Mouse (Mus musculus) limb, embryonic 12.5 days (tissue): ENCODE data around the gene Gm3336. TPM values are rescaled to one million over a fixed set of nuclear protein-coding genes. Genes with fewer than 3 reads are reported as not detected.

Experiments
- ATAC-seq: fragments of 200-750 bp; cut with Nextera tagmentation; 2 replicates; pipeline ENCODE4 v1.8.0; 2017; ENCODE audit warnings: low read depth, moderate TSS enrichment; ENCODE audit not compliant: insufficient number of reproducible peaks, insufficient read depth, low FRiP score, low TSS enrichment
- H3K27ac ChIP-seq: fragments of 300-500 bp; sonication (generic); 2 replicates; pipeline ENCODE4 v1.5.1; 2016; ENCODE audit warnings: mild to moderate bottlenecking, moderate library complexity
- H3K27me3 ChIP-seq: fragments of 300-500 bp; sonication (generic); 2 replicates; pipeline ENCODE4 v1.6.1; 2016; ENCODE audit warnings: mild to moderate bottlenecking, moderate library complexity
- H3K36me3 ChIP-seq: fragments of 300-500 bp; sonication (generic); 2 replicates; pipeline ENCODE4 v1.6.1; 2016; ENCODE audit warnings: mild to moderate bottlenecking, moderate library complexity
- H3K4me1 ChIP-seq: fragments of 300-500 bp; sonication (generic); replicated peaks from 2 replicates; pipeline ENCODE4 v1.6.1; 2016
- H3K4me2 ChIP-seq: fragments of 300-500 bp; sonication (generic); 2 replicates; pipeline ENCODE4 v1.6.1; 2016; ENCODE audit warnings: mild to moderate bottlenecking, moderate library complexity
- H3K4me3 ChIP-seq: fragments of 300-500 bp; sonication (generic); replicated peaks from 2 replicates; pipeline ENCODE4 v1.5.1; 2016; ENCODE audit warnings: mild to moderate bottlenecking
- H3K9ac ChIP-seq: fragments of 300-500 bp; sonication (generic); replicated peaks from 2 replicates; pipeline ENCODE4 v1.6.1; 2016; ENCODE audit warnings: mild to moderate bottlenecking, moderate library complexity
- H3K9me3 ChIP-seq: fragments of 300-500 bp; sonication (generic); 2 replicates; pipeline ENCODE4 v1.6.1; 2016; ENCODE audit warnings: mild to moderate bottlenecking, moderate library complexity
- WGBS: fragments of 180-500 bp; shearing (Covaris S2); methylation state at CpG from one replicate; pipeline ENCODE4 v1.1.7; 2016; 5-methylcytosine and 5-hydroxymethylcytosine counted together
- polyA plus RNA-seq: library from polyadenylated mRNA; unstranded; fragments of >200 nt; fragmentation: Nextera tagmentation; extraction: Ambion mirVana; gene quantifications from 2 replicates; pipeline ENCODE4 v1.2.1, GENCODE M21; 2016

The Gm3336 gene
- polyA plus RNA-seq, 1 experiment from 2014 or later: not detected

- peaks cover 15% of the 10 kb centered on the region for H3K4me1 ChIP-seq
- peak overlapping the region; percentile 45 for H3K4me3 ChIP-seq
- no peaks in the 10 kb centered on the region for H3K9me3 ChIP-seq
- ATAC-seq: no peak
- no peak overlapping the region for H3K27ac ChIP-seq
- H3K36me3 ChIP-seq: peaks cover 34% of the 10 kb centered on the region
- 2% methylated on average over 34 of the region's 34 CpGs for WGBS
- peak overlapping the region; percentile 66 for H3K9ac ChIP-seq
- H3K27me3 ChIP-seq: no peaks in the 10 kb centered on the region
- peak overlapping the region; percentile 89 for H3K4me2 ChIP-seq
Measured at GRCm38 (mm10) chr8:70765838-70766570, 47.7 kb downstream of the Gm3336 start.

GRCm38 (mm10) chr8:70766571-70767440 is 48.5 kb downstream of the Gm3336 start:
- Histone ChIP-seq H3K27ac (no peak overlapping the region), H3K4me3 (peak overlapping the region; percentile 45), H3K4me2 (peak overlapping the region; percentile 89), H3K27me3 (no peaks in the 10 kb centered on the region), H3K9me3 (no peaks in the 10 kb centered on the region), H3K4me1 (peaks cover 15% of the 10 kb centered on the region), H3K36me3 (peaks cover 42% of the 10 kb centered on the region), H3K9ac (peak overlapping the region; percentile 66)
- 7% methylated on average over 21 of the region's 21 CpGs for WGBS
- ATAC-seq: peak; percentile 17; the same call in 1 of the 2 replicates

GRCm38 (mm10) chr8:70767503-70767902 is 49.2 kb downstream of the Gm3336 start:
- Histone ChIP-seq H3K27me3 (no peaks in the 10 kb centered on the region), H3K4me2 (no peak overlapping the region)
- 93% methylated on average over 6 of the region's 6 CpGs for WGBS

GRCm38 (mm10) chr8:70768231-70768776 is 50.0 kb downstream of the Gm3336 start:
- Histone ChIP-seq H3K4me2 (no peak overlapping the region), H3K9ac (no peak overlapping the region), H3K9me3 (no peaks in the 10 kb centered on the region), H3K36me3 (peaks cover 57% of the 10 kb centered on the region), H3K27ac (no peak overlapping the region), H3K4me1 (peaks cover 21% of the 10 kb centered on the region), H3K4me3 (no peak overlapping the region), H3K27me3 (no peaks in the 10 kb centered on the region)
- WGBS: 95% methylated on average over 32 of the region's 32 CpGs
- ATAC-seq: no peak

More at GRCm38 (mm10) chr8:70767503-70767902, 49.2 kb downstream of the Gm3336 start:
- Histone ChIP-seq H3K9me3 (no peaks in the 10 kb centered on the region), H3K27ac (no peak overlapping the region), H3K9ac (0 out of 2 replicates have a peak overlapping the region, but pooled peaks have one; percentile 66), H3K4me3 (no peak overlapping the region), H3K4me1 (peaks cover 15% of the 10 kb centered on the region), H3K36me3 (peaks cover 49% of the 10 kb centered on the region)
- ATAC-seq: no peak

GRCm38 (mm10) chr8:70768956-70769355 is 50.6 kb downstream of the Gm3336 start:
- Histone ChIP-seq H3K9ac (no peak overlapping the region), H3K27me3 (no peaks in the 10 kb centered on the region), H3K9me3 (no peaks in the 10 kb centered on the region), H3K27ac (no peak overlapping the region), H3K36me3 (peaks cover 64% of the 10 kb centered on the region), H3K4me2 (no peak overlapping the region), H3K4me1 (peaks cover 26% of the 10 kb centered on the region), H3K4me3 (no peak overlapping the region)
- no peak for ATAC-seq
- 80% methylated on average over 16 of the region's 16 CpGs for WGBS

- ATAC-seq: 0 out of 2 replicates have a peak, but pooled peaks have one; percentile 8
- no peaks in the 10 kb centered on the region for H3K9me3 ChIP-seq
- H3K4me1 ChIP-seq: peaks cover 31% of the 10 kb centered on the region
- 6% methylated on average over 26 of the region's 26 CpGs for WGBS
- 0 out of 2 replicates have a peak overlapping the region, but pooled peaks have one; percentile 3 for H3K4me3 ChIP-seq
- H3K27ac ChIP-seq: peak overlapping the region; percentile 35; the same call in 1 of the 2 replicates
- H3K36me3 ChIP-seq: peaks cover 68% of the 10 kb centered on the region
- H3K27me3 ChIP-seq: no peaks in the 10 kb centered on the region
- H3K9ac ChIP-seq: 0 out of 2 replicates have a peak overlapping the region, but pooled peaks have one; percentile 8
- no peak overlapping the region for H3K4me2 ChIP-seq
Measured at GRCm38 (mm10) chr8:70769359-70769758, 51.0 kb downstream of the Gm3336 start.

GRCm38 (mm10) chr8:70769858-70770257 is 51.5 kb downstream of the Gm3336 start:
- ATAC-seq: no peak
- Histone ChIP-seq H3K36me3 (peaks cover 73% of the 10 kb centered on the region), H3K27ac (peak overlapping the region; percentile 35; the same call in 1 of the 2 replicates), H3K4me3 (no peak overlapping the region), H3K4me2 (no peak overlapping the region), H3K27me3 (no peaks in the 10 kb centered on the region), H3K9me3 (no peaks in the 10 kb centered on the region), H3K4me1 (peaks cover 36% of the 10 kb centered on the region), H3K9ac (0 out of 2 replicates have a peak overlapping the region, but pooled peaks have one; percentile 8)
- WGBS: 68% methylated on average over 12 of the region's 12 CpGs

- no peak for ATAC-seq
- no peaks in the 10 kb centered on the region for H3K27me3 ChIP-seq
- WGBS: 93% methylated on average over 13 of the region's 13 CpGs
- H3K9ac ChIP-seq: no peak overlapping the region
- H3K27ac ChIP-seq: no peak overlapping the region
- peaks cover 76% of the 10 kb centered on the region for H3K36me3 ChIP-seq
- no peak overlapping the region for H3K4me3 ChIP-seq
- H3K4me2 ChIP-seq: no peak overlapping the region
- no peaks in the 10 kb centered on the region for H3K9me3 ChIP-seq
- peaks cover 43% of the 10 kb centered on the region for H3K4me1 ChIP-seq
Measured at GRCm38 (mm10) chr8:70770748-70771147, 52.4 kb downstream of the Gm3336 start.

- no peak overlapping the region for H3K4me3 ChIP-seq
- WGBS: 91% methylated on average over 7 of the region's 7 CpGs
- no peak for ATAC-seq
- no peak overlapping the region for H3K27ac ChIP-seq
- H3K4me1 ChIP-seq: peaks cover 42% of the 10 kb centered on the region
- H3K9ac ChIP-seq: no peak overlapping the region
- no peaks in the 10 kb centered on the region for H3K9me3 ChIP-seq
- no peaks in the 10 kb centered on the region for H3K27me3 ChIP-seq
- no peak overlapping the region for H3K4me2 ChIP-seq
- peaks cover 76% of the 10 kb centered on the region for H3K36me3 ChIP-seq
Measured at GRCm38 (mm10) chr8:70771217-70771616, 52.9 kb downstream of the Gm3336 start.

- WGBS: 95% methylated on average over 13 of the region's 13 CpGs
- H3K4me2 ChIP-seq: no peak overlapping the region
- peaks cover 76% of the 10 kb centered on the region for H3K36me3 ChIP-seq
- no peak overlapping the region for H3K27ac ChIP-seq
- H3K4me3 ChIP-seq: no peak overlapping the region
- ATAC-seq: no peak
- H3K9ac ChIP-seq: no peak overlapping the region
- peaks cover 33% of the 10 kb centered on the region for H3K4me1 ChIP-seq
- H3K9me3 ChIP-seq: no peaks in the 10 kb centered on the region
- no peaks in the 10 kb centered on the region for H3K27me3 ChIP-seq
Measured at GRCm38 (mm10) chr8:70772075-70772474, 53.7 kb downstream of the Gm3336 start.
